Comparison of ENCODE assay signal across 8 mouse cellular contexts in the genomic region with DNA sequence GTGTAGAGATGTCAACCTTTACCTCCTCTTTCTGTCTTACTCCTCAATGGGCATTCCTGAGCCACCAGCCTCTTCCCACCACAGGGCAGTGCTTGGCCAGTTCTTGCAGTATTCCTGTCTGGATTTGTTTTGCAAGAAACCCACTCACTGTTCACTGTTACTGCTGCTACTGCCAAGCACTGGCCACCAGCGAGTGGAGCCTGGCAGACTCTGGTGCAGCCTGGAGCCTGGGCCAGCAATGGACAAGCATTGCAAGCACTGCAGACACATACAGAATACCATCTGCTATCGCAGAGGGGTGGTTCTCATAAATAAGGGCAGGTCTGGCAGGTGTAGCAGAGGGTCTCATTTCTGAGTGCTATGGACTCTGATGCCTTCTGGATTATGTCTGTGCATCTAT.
"Had no signal": no experiment of that assay in that cellular context is flagged by ENCODE, and none has a peak within 500 bp of the region (broad histone marks: within the 10 kb centered on the region; RNA-seq: fewer than 3 reads in every experiment).

No protein-coding gene starts in this region.

- DNase-seq: kidney, postnatal 10 days; kidney, postnatal 4 days; liver; liver, embryonic 13.5 days; liver, postnatal 0 days; lung, postnatal 14 days; right cerebral cortex, postnatal 25 days; thymus, postnatal 36 days had no signal
